Mouse (Mus musculus): Measurements from ENCODE around the gene Ccl9. TPM values are rescaled to one million over a fixed set of nuclear protein-coding genes. Genes with fewer than 3 reads are reported as not detected.

The Ccl9 gene
- polyA plus RNA-seq, 1 experiment = 3.5 TPM

DNA sequence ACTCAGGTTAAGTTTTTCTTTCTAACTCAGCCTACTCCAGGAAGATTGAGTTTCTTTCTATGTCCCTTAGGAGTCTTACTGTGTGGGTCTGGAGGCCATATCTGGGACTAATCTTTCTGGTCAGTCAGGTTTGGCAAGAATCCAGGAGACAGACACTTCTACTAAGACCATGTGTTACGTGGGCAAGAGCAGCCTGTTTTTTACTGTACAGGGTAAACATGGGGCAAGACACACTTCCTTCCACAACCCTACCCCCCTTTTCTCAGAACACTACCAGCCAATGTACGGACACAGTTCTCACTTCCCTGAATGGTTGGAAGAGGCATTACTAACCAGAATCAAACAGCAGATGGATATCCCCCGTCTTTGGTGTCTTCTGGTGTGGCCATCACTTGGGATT lies 34.2 kb downstream of the Ccl9 start:
- Histone ChIP-seq H3K4me1 (ENCODE audit: control insufficient read depth, insufficient read depth, insufficient read length) (peaks cover 2% of the 10 kb centered on the region; the same call in 1 of the 2 replicates), H3K36me3 (ENCODE audit: control insufficient read depth, insufficient read depth, low read length) (no peaks in the 10 kb centered on the region), H3K27me3 (ENCODE audit: control insufficient read depth, insufficient read depth, low read length) (no peaks in the 10 kb centered on the region), H3K27ac (ENCODE audit: insufficient read depth, low read length) (no peak overlapping the region), H3K4me3 (ENCODE audit: extremely low read depth, insufficient read depth, insufficient read length) (no peak overlapping the region)
- TF ChIP-seq CTCF (IDR thresholded peaks at IDR 0.05; ENCODE audit: extremely low read depth, insufficient read depth, insufficient read length, insufficient replicate concordance) (no peak), POLR2A (IDR thresholded peaks at IDR 0.05; ENCODE audit: low read depth, low read length) (no peak)
- WGBS = 42% methylated on average over 3 of the region's 3 CpGs
- no peak for DNase-seq (ENCODE audit: low read depth in 1 of 2, low spot score in 2 of 2)

- DNase-seq (ENCODE audit: low read depth in 1 of 2, low spot score in 2 of 2) = no peak
- H3K27ac ChIP-seq (ENCODE audit: insufficient read depth, low read length) = no peak overlapping the region; the same call in 1 of the 2 replicates
- WGBS = 83% methylated on average over 3 of the region's 3 CpGs
- no peaks in the 10 kb centered on the region for H3K27me3 ChIP-seq (ENCODE audit: control insufficient read depth, insufficient read depth, low read length)
- H3K4me1 ChIP-seq (ENCODE audit: control insufficient read depth, insufficient read depth, insufficient read length) = peaks cover 2% of the 10 kb centered on the region; the same call in 1 of the 2 replicates
- H3K36me3 ChIP-seq (ENCODE audit: control insufficient read depth, insufficient read depth, low read length) = no peaks in the 10 kb centered on the region
- no peak for TF ChIP-seq POLR2A (IDR thresholded peaks at IDR 0.05; ENCODE audit: low read depth, low read length)
- no peak for TF ChIP-seq CTCF (IDR thresholded peaks at IDR 0.05; ENCODE audit: extremely low read depth, insufficient read depth, insufficient read length, insufficient replicate concordance)
- H3K4me3 ChIP-seq (ENCODE audit: extremely low read depth, insufficient read depth, insufficient read length) = no peak overlapping the region
Observed at GRCm38 (mm10) chr11:83541415-83541814, 37.0 kb downstream of the Ccl9 start.

- H3K4me1 ChIP-seq (ENCODE audit: control insufficient read depth, insufficient read depth, insufficient read length) = peaks cover 2% of the 10 kb centered on the region; the same call in 1 of the 2 replicates
Observed at GRCm38 (mm10) chr11:83540931-83541330, 37.5 kb downstream of the Ccl9 start.

DNA sequence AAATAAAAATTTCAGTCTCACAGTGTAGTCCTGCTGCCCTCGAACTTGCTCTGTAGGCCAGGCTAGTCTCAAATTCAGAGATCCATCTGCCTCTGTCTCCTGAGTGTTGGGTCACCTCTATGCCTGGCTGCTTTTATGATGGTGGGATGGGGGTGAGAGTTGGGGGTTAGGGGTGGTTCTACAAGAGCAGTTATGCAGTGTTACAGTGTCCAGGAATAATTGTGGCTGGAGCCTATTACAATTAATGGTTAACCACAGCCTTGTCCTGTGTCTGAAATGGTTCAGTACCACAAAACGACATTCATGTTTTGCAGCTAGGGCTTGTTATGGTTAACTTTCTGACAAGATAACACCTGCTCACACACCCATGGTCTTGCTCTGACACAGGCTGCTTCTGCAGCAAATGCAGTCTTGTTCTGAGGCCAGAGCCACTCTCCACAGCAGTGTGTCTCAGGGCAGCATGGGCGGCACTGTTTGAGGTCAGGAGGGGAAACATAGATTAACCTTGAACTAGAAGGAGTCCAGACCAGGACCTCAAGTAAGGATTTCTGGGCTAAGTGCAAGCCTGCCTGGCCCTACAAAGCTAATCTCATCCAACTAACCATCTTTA lies 39.6 kb downstream of the Ccl9 start:
- TF ChIP-seq CTCF (IDR thresholded peaks at IDR 0.05; ENCODE audit: extremely low read depth, insufficient read depth, insufficient read length, insufficient replicate concordance) (no peak), POLR2A (IDR thresholded peaks at IDR 0.05; ENCODE audit: low read depth, low read length) (no peak)
- no peaks in the 10 kb centered on the region for H3K36me3 ChIP-seq (ENCODE audit: control insufficient read depth, insufficient read depth, low read length)
- WGBS = 66% methylated on average over 3 of the region's 3 CpGs
- peaks cover 4% of the 10 kb centered on the region; the same call in 1 of the 2 replicates for H3K4me1 ChIP-seq (ENCODE audit: control insufficient read depth, insufficient read depth, insufficient read length)
- no peak overlapping the region for H3K4me3 ChIP-seq (ENCODE audit: extremely low read depth, insufficient read depth, insufficient read length)
- no peak overlapping the region for H3K27ac ChIP-seq (ENCODE audit: insufficient read depth, low read length)
- no peaks in the 10 kb centered on the region for H3K27me3 ChIP-seq (ENCODE audit: control insufficient read depth, insufficient read depth, low read length)
- no peak for DNase-seq (ENCODE audit: low read depth in 1 of 2, low spot score in 2 of 2)

More at GRCm38 (mm10) chr11:83540931-83541330, 37.5 kb downstream of the Ccl9 start:
- no peak for DNase-seq (ENCODE audit: low read depth in 1 of 2, low spot score in 2 of 2)
- TF ChIP-seq CTCF (IDR thresholded peaks at IDR 0.05; ENCODE audit: extremely low read depth, insufficient read depth, insufficient read length, insufficient replicate concordance) (no peak), POLR2A (IDR thresholded peaks at IDR 0.05; ENCODE audit: low read depth, low read length) (no peak)
- Histone ChIP-seq H3K27ac (ENCODE audit: insufficient read depth, low read length) (no peak overlapping the region; the same call in 1 of the 2 replicates), H3K4me3 (ENCODE audit: extremely low read depth, insufficient read depth, insufficient read length) (no peak overlapping the region), H3K36me3 (ENCODE audit: control insufficient read depth, insufficient read depth, low read length) (no peaks in the 10 kb centered on the region), H3K27me3 (ENCODE audit: control insufficient read depth, insufficient read depth, low read length) (no peaks in the 10 kb centered on the region)
- 87% methylated on average over 2 of the region's 2 CpGs for WGBS

GRCm38 (mm10) chr11:83536831-83537230 lies 41.6 kb downstream of the Ccl9 start:
- no peaks in the 10 kb centered on the region for H3K27me3 ChIP-seq (ENCODE audit: control insufficient read depth, insufficient read depth, low read length)
- DNase-seq (ENCODE audit: low read depth in 1 of 2, low spot score in 2 of 2) = no peak
- H3K4me1 ChIP-seq (ENCODE audit: control insufficient read depth, insufficient read depth, insufficient read length) = peaks cover 4% of the 10 kb centered on the region; the same call in 1 of the 2 replicates
- peak overlapping the region; percentile 46 for H3K27ac ChIP-seq (ENCODE audit: insufficient read depth, low read length)
- no peak for TF ChIP-seq CTCF (IDR thresholded peaks at IDR 0.05; ENCODE audit: extremely low read depth, insufficient read depth, insufficient read length, insufficient replicate concordance)
- TF ChIP-seq POLR2A (IDR thresholded peaks at IDR 0.05; ENCODE audit: low read depth, low read length) = no peak
- no peak overlapping the region for H3K4me3 ChIP-seq (ENCODE audit: extremely low read depth, insufficient read depth, insufficient read length)
- 65% methylated on average over 3 of the region's 3 CpGs for WGBS
- no peaks in the 10 kb centered on the region for H3K36me3 ChIP-seq (ENCODE audit: control insufficient read depth, insufficient read depth, low read length)

DNA sequence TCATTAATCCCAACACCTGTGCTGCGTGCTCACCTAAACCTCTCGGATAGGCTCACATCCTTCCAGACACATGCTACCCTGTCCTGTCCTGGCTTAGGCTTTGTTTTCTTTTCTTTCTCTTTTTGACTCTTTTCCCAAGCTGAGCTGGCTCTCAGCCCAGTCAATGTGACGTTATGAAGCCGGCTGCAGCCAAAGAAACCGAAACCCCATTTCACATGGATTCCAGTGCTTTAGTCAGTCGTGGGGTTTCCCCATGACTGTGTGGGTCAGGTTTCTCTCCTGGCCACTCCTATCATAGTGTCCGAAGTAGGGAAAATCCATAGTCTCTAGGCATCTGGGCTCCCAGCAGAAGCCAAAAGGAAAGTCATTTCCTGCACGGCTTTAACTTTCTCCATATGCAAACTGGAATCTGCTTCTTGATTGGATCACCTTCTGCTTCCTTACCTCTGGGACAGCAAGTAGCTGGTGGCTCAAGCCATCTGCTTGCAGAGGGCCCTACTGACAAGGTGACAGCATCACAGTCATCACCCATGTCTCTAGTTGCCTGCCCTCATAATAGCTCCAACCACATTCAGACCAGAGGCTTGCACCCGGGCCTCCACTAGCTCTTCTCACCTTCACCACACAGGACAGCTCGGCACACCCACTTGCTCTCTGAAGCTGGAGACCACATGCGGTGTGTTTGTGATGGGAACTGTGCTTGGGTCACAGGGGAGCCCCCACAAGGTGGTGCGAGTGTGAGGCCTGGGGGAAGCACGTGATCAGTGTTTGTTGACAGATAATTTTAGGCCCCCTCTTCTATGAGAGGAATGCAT lies 43.6 kb downstream of the Ccl9 start:
- Histone ChIP-seq H3K36me3 (ENCODE audit: control insufficient read depth, insufficient read depth, low read length) (no peaks in the 10 kb centered on the region), H3K27ac (ENCODE audit: insufficient read depth, low read length) (peak overlapping the region; percentile 41), H3K27me3 (ENCODE audit: control insufficient read depth, insufficient read depth, low read length) (no peaks in the 10 kb centered on the region), H3K4me1 (ENCODE audit: control insufficient read depth, insufficient read depth, insufficient read length) (peaks cover 4% of the 10 kb centered on the region; the same call in 1 of the 2 replicates), H3K4me3 (ENCODE audit: extremely low read depth, insufficient read depth, insufficient read length) (no peak overlapping the region)
- no peak for DNase-seq (ENCODE audit: low read depth in 1 of 2, low spot score in 2 of 2)
- WGBS = 46% methylated on average over 13 of the region's 13 CpGs
- no peak for TF ChIP-seq POLR2A (IDR thresholded peaks at IDR 0.05; ENCODE audit: low read depth, low read length)
- no peak for TF ChIP-seq CTCF (IDR thresholded peaks at IDR 0.05; ENCODE audit: extremely low read depth, insufficient read depth, insufficient read length, insufficient replicate concordance)

All from spleen, adult 2 months (tissue).